Mouse (Mus musculus) E14TG2a.4 (cell line): ENCODE measurements around the gene Gls.

Source experiments
- H3K27me3 ChIP-seq: 2 replicates; pipeline ENCODE4 v1.6.1; 2014; ENCODE audit warnings: low read length, control low read depth; ENCODE audit not compliant: insufficient read depth
- H3K36me3 ChIP-seq: 2 replicates; pipeline ENCODE4 v1.6.1; 2014; ENCODE audit warnings: low read length, control low read depth; ENCODE audit not compliant: insufficient read depth
- H3K4me1 ChIP-seq: replicated peaks from 2 replicates; pipeline ENCODE4 v1.6.1; 2014; ENCODE audit warnings: low read depth, low read length, control low read depth
- H3K4me3 ChIP-seq: replicated peaks from 2 replicates; pipeline ENCODE4 v1.5.1; 2014; ENCODE audit warnings: mild to moderate bottlenecking, low read length
- H3K9me3 ChIP-seq: 2 replicates; pipeline ENCODE4 v1.6.1; 2014; ENCODE audit warnings: low read length, control low read depth
- CTCF ChIP-seq: conservative IDR thresholded peaks from 2 replicates; pipeline ENCODE4 v1.5.1; 2014; ENCODE audit warnings: low read length
- NANOG ChIP-seq: IDR thresholded peaks from 2 replicates; pipeline ENCODE4 v1.6.1; 2014; ENCODE audit warnings: borderline replicate concordance, low read length, mixed read lengths
- POU5F1 ChIP-seq: IDR thresholded peaks from 2 replicates; pipeline ENCODE4 v1.6.1; 2014; ENCODE audit warnings: low read length, borderline replicate concordance

Gene Gls

DNA sequence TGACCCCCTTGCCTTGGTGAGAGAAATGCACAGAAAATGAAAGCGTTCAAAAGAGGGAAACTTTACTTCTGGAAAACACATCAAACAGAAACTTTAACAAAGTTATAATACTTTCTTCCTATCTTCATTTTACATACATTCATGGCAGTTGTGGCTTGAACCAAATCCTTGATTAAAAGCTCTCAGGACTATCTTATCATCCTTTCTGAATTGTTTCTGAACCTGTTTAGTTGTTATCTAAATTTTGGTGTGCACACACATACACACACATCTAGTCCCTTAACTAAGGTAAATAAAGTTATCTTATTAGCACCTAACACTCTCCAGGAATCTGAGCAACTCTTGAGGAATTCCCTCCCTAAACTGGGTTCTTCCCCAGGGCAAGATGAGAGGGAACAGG, 2.6 kb downstream of the Gls start:
- Histone ChIP-seq H3K4me3 (peak overlapping the region; percentile 95; the same call in 1 of the 2 replicates), H3K36me3 (peaks cover 14% of the 10 kb centered on the region; the same call in 1 of the 2 replicates), H3K27me3 (no peaks in the 10 kb centered on the region; the same call in 1 of the 2 replicates), H3K9me3 (no peaks in the 10 kb centered on the region), H3K4me1 (peaks cover 56% of the 10 kb centered on the region)
- no peak for TF ChIP-seq CTCF

DNA sequence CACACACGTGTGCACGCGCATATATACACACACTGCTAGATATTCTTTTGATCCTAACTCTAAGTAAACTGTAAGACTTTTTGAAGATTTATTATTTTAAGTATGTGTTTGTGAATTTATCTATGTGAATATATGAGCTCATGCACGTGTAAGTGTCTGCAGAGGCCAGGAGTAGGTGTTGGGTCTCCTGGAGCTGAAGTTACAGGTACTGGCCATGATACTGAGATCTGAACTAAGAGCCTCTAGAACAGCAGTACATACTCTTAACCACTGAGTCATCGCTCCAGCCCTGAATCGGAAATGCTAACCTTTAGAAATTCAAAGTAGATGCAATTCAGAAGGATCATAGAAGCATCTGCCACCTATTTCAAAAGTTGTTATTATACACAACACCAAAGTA, 4.9 kb downstream of the Gls start:
- TF ChIP-seq POU5F1, result no peak
- no peak for TF ChIP-seq CTCF
- TF ChIP-seq NANOG, result no peak
- Histone ChIP-seq H3K36me3 (peaks cover 17% of the 10 kb centered on the region; the same call in 1 of the 2 replicates), H3K9me3 (no peaks in the 10 kb centered on the region), H3K27me3 (no peaks in the 10 kb centered on the region), H3K4me1 (peaks cover 50% of the 10 kb centered on the region), H3K4me3 (no peak overlapping the region)

DNA sequence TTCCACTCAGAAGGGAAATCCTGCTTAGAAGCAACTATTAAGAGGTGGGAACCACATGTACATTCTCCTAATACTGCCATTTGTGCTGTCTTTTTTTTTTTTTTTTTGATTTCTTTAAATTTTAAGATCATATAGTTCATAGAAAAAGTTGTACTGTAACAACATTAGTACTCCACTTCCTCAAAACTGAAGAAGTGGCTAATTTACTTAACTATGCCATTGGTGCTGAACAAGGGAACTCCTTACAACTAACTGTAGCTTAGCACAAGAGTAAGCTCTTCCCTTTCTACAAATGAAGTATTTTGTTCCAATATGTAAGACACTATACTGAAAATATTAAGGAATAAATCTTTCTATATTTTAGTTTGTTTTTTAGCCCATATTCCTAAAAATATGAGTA, 6.6 kb downstream of the Gls start:
- H3K27me3 ChIP-seq, result no peaks in the 10 kb centered on the region
- peaks cover 44% of the 10 kb centered on the region for H3K4me1 ChIP-seq
- no peaks in the 10 kb centered on the region for H3K9me3 ChIP-seq
- TF ChIP-seq NANOG, result no peak
- TF ChIP-seq CTCF, result no peak
- TF ChIP-seq POU5F1, result no peak
- H3K4me3 ChIP-seq, result no peak overlapping the region
- H3K36me3 ChIP-seq, result peaks cover 19% of the 10 kb centered on the region

DNA sequence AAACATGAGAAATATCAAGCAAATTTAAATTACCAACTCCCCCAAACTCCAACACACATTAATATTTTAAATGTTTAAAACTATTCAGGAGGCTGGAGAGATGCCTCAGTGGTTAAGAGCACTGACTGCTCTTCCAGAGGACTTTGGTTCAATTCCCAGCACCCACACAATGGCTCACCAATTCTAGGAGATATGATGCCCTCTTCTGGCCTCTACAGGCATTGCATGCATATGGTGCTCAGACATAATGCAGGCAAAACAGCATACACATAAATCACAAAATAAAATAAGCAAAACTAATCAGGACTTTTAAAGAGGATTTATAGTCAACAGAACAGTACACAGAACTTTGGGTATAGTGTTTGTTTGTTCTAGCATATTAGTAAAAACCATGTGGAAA, 16.3 kb downstream of the Gls start:
- H3K27me3 ChIP-seq, result no peaks in the 10 kb centered on the region
- no peak overlapping the region for H3K4me3 ChIP-seq
- no peaks in the 10 kb centered on the region for H3K4me1 ChIP-seq
- H3K36me3 ChIP-seq, result peaks cover 41% of the 10 kb centered on the region
- TF ChIP-seq POU5F1 (no peak), CTCF (peak; percentile 78)
- no peaks in the 10 kb centered on the region for H3K9me3 ChIP-seq

DNA sequence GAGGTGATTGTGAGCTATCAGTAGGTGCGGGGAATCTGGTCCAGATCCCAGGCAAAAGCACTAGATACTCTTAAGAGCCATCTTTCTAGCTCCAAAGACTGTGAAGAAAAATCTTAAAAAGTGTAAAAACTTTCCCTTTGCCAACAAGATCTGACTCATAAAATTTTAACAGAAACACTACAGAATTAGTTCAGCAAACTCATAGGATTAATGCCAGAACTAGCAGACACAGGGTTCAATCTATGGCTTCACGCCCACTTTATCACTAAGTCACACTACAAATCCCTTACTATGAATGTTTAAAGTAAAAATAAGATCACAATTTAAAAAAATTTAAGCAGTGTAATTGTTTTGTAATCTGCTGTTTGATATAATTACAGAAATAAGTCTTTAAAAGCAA, 50.0 kb downstream of the Gls start:
- Histone ChIP-seq H3K4me1 (no peaks in the 10 kb centered on the region), H3K9me3 (no peaks in the 10 kb centered on the region), H3K36me3 (peaks cover 24% of the 10 kb centered on the region), H3K4me3 (no peak overlapping the region), H3K27me3 (no peaks in the 10 kb centered on the region)
- no peak for TF ChIP-seq CTCF
- TF ChIP-seq NANOG, result no peak
- no peak for TF ChIP-seq POU5F1

GRCm38 (mm10) chr1:52181994-52182393, 51.0 kb downstream of the Gls start:
- no peaks in the 10 kb centered on the region for H3K9me3 ChIP-seq
- no peaks in the 10 kb centered on the region for H3K4me1 ChIP-seq
- H3K27me3 ChIP-seq, result no peaks in the 10 kb centered on the region
- no peak overlapping the region for H3K4me3 ChIP-seq
- TF ChIP-seq NANOG (no peak), CTCF (no peak), POU5F1 (no peak)
- peaks cover 19% of the 10 kb centered on the region for H3K36me3 ChIP-seq

DNA sequence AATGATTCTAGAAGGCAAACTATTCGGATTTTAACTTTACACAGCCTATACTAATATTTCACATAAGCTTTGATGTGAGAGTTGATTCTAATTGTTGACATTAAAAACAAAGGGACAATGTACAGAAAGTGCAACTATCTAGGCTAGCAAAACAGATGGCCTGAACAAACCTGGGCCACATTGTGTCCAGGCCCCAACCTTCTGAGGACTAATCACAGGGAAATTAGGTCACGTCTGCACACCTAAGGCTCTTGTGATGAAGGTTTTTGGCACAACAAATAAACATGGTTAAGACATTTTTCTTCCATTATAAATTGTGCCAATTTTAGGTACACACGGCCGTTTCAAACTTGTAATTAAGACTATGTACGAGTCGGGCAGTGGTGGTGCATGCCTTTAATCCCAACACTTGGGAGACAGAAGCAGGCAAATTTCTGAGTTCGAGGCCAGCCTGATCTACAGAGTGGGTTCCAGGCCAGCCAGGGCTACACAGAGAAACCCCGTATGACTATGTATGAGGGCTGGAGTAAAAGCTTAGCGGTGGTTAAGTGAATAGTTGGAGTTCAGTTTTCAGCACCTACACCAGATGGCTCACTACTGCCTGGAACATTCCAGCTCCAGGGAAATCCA, 53.0 kb downstream of the Gls start:
- Histone ChIP-seq H3K4me1 (no peaks in the 10 kb centered on the region; the same call in 1 of the 2 replicates), H3K9me3 (no peaks in the 10 kb centered on the region), H3K4me3 (no peak overlapping the region), H3K36me3 (peaks cover 16% of the 10 kb centered on the region), H3K27me3 (no peaks in the 10 kb centered on the region)
- TF ChIP-seq NANOG (no peak), POU5F1 (no peak), CTCF (no peak)

DNA sequence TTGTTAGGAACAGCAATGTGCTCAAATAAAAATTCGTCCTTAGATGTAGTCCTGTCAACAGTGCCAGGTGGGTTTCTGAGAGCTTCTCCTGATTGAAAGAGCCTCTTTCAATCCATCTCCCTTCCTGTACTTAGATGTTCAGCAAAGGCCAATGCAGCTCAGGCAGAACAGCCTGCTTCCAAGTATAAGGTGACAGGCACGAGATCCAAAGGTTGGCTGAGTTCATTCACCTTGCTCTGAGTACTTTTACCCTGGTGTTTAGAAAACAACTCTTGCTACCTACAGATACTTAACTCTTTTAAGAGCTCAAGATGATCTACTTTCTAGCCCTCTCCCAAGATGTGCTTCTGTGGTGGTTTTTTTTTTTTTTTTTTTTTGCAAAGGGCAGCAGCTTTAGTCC, 56.0 kb downstream of the Gls start:
- no peaks in the 10 kb centered on the region for H3K27me3 ChIP-seq
- TF ChIP-seq NANOG, result no peak
- TF ChIP-seq POU5F1, result no peak
- TF ChIP-seq CTCF, result no peak
- no peak overlapping the region for H3K4me3 ChIP-seq
- no peaks in the 10 kb centered on the region for H3K9me3 ChIP-seq
- no peaks in the 10 kb centered on the region; the same call in 1 of the 2 replicates for H3K4me1 ChIP-seq
- peaks cover 11% of the 10 kb centered on the region; the same call in 1 of the 2 replicates for H3K36me3 ChIP-seq

DNA sequence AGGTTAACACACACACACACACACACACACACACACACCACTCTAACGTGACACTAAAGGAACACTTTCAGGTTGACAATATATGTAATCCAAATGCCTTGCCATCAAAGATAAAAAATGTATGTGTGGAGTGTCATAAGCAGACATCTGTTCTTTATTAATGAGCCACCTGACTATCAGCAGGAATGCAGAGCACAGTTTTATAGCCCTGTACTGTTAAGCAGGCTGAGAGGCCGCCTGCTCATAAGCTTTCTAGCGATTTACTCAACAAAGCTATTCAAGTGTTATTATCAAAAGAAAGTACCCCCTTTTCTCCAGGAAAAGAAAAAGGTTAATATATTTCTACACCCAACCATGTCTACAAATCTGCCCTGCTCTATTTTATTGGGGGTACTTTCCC, 57.0 kb downstream of the Gls start:
- no peak for TF ChIP-seq POU5F1
- TF ChIP-seq NANOG, result no peak
- TF ChIP-seq CTCF, result no peak
- Histone ChIP-seq H3K4me3 (no peak overlapping the region), H3K36me3 (peaks cover 11% of the 10 kb centered on the region; the same call in 1 of the 2 replicates)

More for the DNA sequence above, 57.0 kb downstream of the Gls start:
- Histone ChIP-seq H3K4me1 (peaks cover 6% of the 10 kb centered on the region), H3K9me3 (no peaks in the 10 kb centered on the region), H3K27me3 (no peaks in the 10 kb centered on the region)
